Mouse (Mus musculus): ENCODE data around the gene BC028528. TPM values are rescaled to one million over a fixed set of nuclear protein-coding genes. Genes with fewer than 3 reads are reported as not detected.

Gene BC028528
- total and polyA plus RNA-seq, 3 experiments = 8.5 to 14.5 (median 9.0) TPM

DNA sequence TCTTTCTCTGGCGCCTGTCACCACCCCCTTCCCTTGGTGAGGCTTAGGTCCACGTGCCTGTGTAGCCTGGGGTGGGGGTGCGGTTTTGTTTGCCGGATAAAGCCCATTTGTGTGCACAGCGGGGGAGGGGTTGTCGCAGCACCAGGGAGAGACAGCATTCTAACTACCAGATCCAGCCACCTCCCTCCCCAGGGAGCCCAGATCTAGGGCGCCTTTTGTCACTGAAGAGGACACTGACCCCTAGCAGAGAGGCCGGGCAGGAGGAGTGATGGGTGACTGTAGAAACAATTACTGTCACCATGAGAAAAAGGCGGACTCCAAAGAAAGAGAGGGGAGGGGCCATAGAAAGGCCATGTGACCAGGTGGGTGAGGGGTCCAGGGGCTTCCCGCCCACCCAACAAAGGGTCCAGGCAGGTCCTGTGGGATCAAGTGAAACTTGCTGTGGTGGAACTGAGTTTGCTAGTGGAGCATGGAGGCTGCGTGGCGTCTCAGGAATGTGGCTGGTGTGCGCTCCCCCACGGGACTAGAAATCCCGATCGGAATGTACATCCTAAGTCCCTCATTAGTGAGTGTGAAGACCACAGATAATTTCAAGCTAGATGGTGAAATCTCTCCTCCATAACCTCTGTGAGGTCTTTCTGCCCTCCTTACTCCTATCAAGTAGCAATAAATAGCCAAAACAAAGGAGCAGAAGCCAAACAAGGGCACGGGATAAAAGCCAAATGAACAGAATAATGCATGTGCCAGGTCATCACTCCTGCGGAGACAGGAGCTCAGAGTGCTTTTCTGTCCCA is 13.5 kb upstream of the BC028528 start:
- Histone ChIP-seq H3K4me3 (peak overlapping the region; percentile 51), H3K4me1 (ENCODE audit: control insufficient read depth, insufficient read depth, low read length) (peaks cover 1% of the 10 kb centered on the region; the same call in 1 of the 2 replicates), H3K36me3 (ENCODE audit: control insufficient read depth, insufficient read depth, low read length) (peaks cover 3% of the 10 kb centered on the region; the same call in 1 of the 2 replicates), H3K79me2 (replicated peaks; ENCODE audit: control insufficient read depth, insufficient read depth, low read length) (no peaks in the 10 kb centered on the region), H3K9ac (ENCODE audit: low read depth, low read length) (peak overlapping the region; percentile 56), H3K27ac (peak overlapping the region; percentile 91), H3K27me3 (ENCODE audit: control insufficient read depth, insufficient read depth, low read length) (no peaks in the 10 kb centered on the region)
- DNase-seq = peak; percentile 53 to 55
- intact Hi-C loops (cut with DNase I) = no loop called here
- peak; percentile 26; the same call in 1 of the 2 replicates for TF ChIP-seq POLR2A (IDR thresholded peaks at IDR 0.05; ENCODE audit: insufficient read depth, low read depth, low read length)
- no peak for TF ChIP-seq EP300 (IDR thresholded peaks at IDR 0.05; ENCODE audit: insufficient read depth, low read depth, low read length)
- 2% methylated on average over 18 of the region's 18 CpGs for WGBS

DNA sequence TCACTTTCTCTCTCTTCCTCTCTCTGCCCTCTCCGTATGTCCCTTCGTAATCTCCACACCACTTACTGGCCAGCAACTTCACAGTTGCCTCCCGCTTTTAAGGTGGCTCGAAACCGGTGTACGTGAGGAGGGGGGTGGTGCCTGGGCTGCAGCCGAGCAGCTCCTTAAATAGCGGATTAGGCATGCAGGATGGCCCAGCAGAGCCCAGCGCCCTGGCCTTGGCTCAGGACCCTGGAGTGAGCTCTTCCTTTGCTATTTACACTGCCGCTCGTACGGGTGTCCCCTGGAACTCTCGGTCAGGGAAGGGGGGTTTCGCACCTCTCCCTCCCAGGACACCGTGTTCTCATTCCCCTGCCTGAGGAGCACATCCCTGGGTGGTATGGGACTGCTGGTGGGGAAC is 12.8 kb upstream of the BC028528 start, which contains the start of gene Car14:
Car14 (minus strand) TSS at position 124 of the 400 bp plus-strand sequence.
- H3K27me3 ChIP-seq (ENCODE audit: control insufficient read depth, insufficient read depth, low read length) = no peaks in the 10 kb centered on the region
- H3K4me3 ChIP-seq = peak within 1 kb of the TSS; percentile 51
- peak; percentile 61 to 77 for DNase-seq
- no peaks in the 10 kb centered on the region for H3K79me2 ChIP-seq (replicated peaks; ENCODE audit: control insufficient read depth, insufficient read depth, low read length)
- intact Hi-C loops (cut with DNase I) = no loop called here
- TF ChIP-seq POLR2A (IDR thresholded peaks at IDR 0.05; ENCODE audit: insufficient read depth, low read depth, low read length) (peak; percentile 81), EP300 (IDR thresholded peaks at IDR 0.05; ENCODE audit: insufficient read depth, low read depth, low read length) (peak; percentile 36; the same call in 1 of the 2 replicates), CTCF (IDR thresholded peaks at IDR 0.05) (no peak)
- H3K9ac ChIP-seq (ENCODE audit: low read depth, low read length) = peak within 1 kb of the TSS; percentile 56
- H3K36me3 ChIP-seq (ENCODE audit: control insufficient read depth, insufficient read depth, low read length) = peaks cover 3% of the 10 kb centered on the region; the same call in 1 of the 2 replicates
- peaks cover 1% of the 10 kb centered on the region; the same call in 1 of the 2 replicates for H3K4me1 ChIP-seq (ENCODE audit: control insufficient read depth, insufficient read depth, low read length)
- H3K27ac ChIP-seq = peak within 1 kb of the TSS; percentile 91
- 2% methylated on average over 15 of the region's 15 CpGs for WGBS

DNA sequence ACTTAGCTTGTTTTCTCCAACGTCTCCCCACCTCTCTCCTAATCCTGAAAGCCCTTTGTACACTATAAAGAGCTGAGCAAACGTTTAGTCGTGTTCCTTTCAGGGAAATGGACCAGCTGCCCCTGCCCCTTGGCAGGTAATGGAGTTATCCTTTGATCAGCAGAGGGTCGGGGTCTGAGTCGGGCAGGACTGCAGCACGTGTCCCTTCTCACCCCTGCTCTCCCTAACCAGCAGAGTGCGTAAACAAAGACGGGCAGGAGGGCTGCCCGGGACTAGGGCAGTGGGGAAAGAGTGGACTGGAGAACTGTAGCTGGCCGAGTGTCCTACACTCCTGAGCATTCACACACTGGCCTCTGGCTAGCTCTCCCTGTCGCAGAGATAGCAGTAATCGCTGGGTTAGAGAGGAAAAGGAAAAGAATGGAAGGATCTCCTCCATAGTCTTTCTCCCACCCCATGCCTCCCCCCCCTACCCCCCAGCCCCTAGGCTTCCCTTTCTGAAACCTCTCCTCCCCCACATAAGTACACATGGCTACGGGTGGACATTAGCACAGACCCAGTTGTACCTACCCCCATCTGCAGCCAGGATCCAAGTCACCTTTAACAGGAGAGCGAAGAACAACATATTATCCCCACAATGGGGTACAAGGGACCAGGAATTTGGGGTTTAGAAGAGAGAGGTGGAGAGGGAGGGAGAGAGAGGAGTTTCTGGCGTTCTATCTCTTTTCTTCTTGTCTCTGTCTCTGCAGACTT is 12.1 kb upstream of the BC028528 start:
- intact Hi-C loops (cut with DNase I) = no loop called here
- peak overlapping the region; percentile 51 for H3K4me3 ChIP-seq
- no peaks in the 10 kb centered on the region for H3K79me2 ChIP-seq (replicated peaks; ENCODE audit: control insufficient read depth, insufficient read depth, low read length)
- peaks cover 1% of the 10 kb centered on the region; the same call in 1 of the 2 replicates for H3K4me1 ChIP-seq (ENCODE audit: control insufficient read depth, insufficient read depth, low read length)
- peak overlapping the region; percentile 91 for H3K27ac ChIP-seq
- peak in 1 of 2 experiments; percentile 32 for DNase-seq
- H3K36me3 ChIP-seq (ENCODE audit: control insufficient read depth, insufficient read depth, low read length) = peaks cover 3% of the 10 kb centered on the region; the same call in 1 of the 2 replicates
- no peaks in the 10 kb centered on the region for H3K27me3 ChIP-seq (ENCODE audit: control insufficient read depth, insufficient read depth, low read length)
- H3K9ac ChIP-seq (ENCODE audit: low read depth, low read length) = peak overlapping the region; percentile 56
- WGBS = 16% methylated on average over 15 of the region's 15 CpGs
- no peak for TF ChIP-seq EP300 (IDR thresholded peaks at IDR 0.05; ENCODE audit: insufficient read depth, low read depth, low read length)

DNA sequence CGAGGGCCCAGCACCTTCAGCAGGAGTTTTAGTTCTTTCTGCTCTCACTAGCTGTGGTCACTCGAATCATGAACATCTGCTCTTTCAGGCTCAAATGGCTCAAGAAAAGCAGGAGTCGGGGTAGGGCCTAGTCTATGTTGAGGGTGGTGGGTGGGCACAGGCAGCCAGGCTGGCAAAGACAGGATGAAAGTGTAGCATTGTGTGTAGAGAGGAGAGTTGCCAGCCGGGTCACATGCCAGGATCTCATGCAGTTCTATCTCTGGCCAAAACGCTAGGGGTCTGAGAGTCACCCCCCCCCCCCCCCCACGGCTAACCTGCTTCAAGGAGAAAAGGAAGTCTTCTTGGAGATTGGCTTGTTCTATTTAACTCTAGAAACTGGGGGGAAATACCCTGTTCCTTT is 10.8 kb upstream of the BC028528 start:
- DNase-seq = peak in 1 of 2 experiments; percentile 29
- intact Hi-C loops (cut with DNase I) = no loop called here
- no peaks in the 10 kb centered on the region for H3K79me2 ChIP-seq (replicated peaks; ENCODE audit: control insufficient read depth, insufficient read depth, low read length)
- WGBS = 32% methylated on average over 6 of the region's 6 CpGs
- no peaks in the 10 kb centered on the region for H3K27me3 ChIP-seq (ENCODE audit: control insufficient read depth, insufficient read depth, low read length)
- H3K27ac ChIP-seq = peak overlapping the region; percentile 91
- H3K4me1 ChIP-seq (ENCODE audit: control insufficient read depth, insufficient read depth, low read length) = peaks cover 1% of the 10 kb centered on the region; the same call in 1 of the 2 replicates
- H3K4me3 ChIP-seq = peak overlapping the region; percentile 51
- TF ChIP-seq CTCF (IDR thresholded peaks at IDR 0.05) (no peak), POLR2A (IDR thresholded peaks at IDR 0.05; ENCODE audit: insufficient read depth, low read depth, low read length) (no peak), EP300 (IDR thresholded peaks at IDR 0.05; ENCODE audit: insufficient read depth, low read depth, low read length) (no peak)
- H3K36me3 ChIP-seq (ENCODE audit: control insufficient read depth, insufficient read depth, low read length) = peaks cover 3% of the 10 kb centered on the region; the same call in 1 of the 2 replicates
- H3K9ac ChIP-seq (ENCODE audit: low read depth, low read length) = peak overlapping the region; percentile 71

DNA sequence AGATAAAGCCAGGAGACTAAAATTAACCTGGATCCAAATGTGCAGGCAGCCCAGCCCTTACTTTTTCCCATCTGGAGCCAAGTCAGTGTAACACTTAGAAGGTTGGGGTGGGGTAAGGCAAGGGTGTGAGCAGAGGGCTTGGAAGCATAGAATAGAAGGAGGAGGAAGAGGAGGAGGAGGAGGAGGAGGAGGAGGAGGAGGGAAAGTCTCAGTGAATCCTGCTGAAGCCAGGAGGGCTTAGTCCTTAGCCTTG is 10.5 kb upstream of the BC028528 start:
- DNase-seq = peak in 1 of 2 experiments; percentile 36
- H3K9ac ChIP-seq (ENCODE audit: low read depth, low read length) = peak overlapping the region; percentile 71
- peaks cover 3% of the 10 kb centered on the region; the same call in 1 of the 2 replicates for H3K36me3 ChIP-seq (ENCODE audit: control insufficient read depth, insufficient read depth, low read length)
- TF ChIP-seq CTCF (IDR thresholded peaks at IDR 0.05) (no peak), POLR2A (IDR thresholded peaks at IDR 0.05; ENCODE audit: insufficient read depth, low read depth, low read length) (no peak; the same call in 1 of the 2 replicates), EP300 (IDR thresholded peaks at IDR 0.05; ENCODE audit: insufficient read depth, low read depth, low read length) (no peak)
- peak overlapping the region; percentile 91 for H3K27ac ChIP-seq
- no peaks in the 10 kb centered on the region for H3K79me2 ChIP-seq (replicated peaks; ENCODE audit: control insufficient read depth, insufficient read depth, low read length)
- no peaks in the 10 kb centered on the region for H3K27me3 ChIP-seq (ENCODE audit: control insufficient read depth, insufficient read depth, low read length)
- no peak overlapping the region for H3K4me3 ChIP-seq
- H3K4me1 ChIP-seq (ENCODE audit: control insufficient read depth, insufficient read depth, low read length) = peaks cover 1% of the 10 kb centered on the region; the same call in 1 of the 2 replicates
- intact Hi-C loops (cut with DNase I) = no loop called here
